Mouse (Mus musculus): ENCODE measurements around the gene Calml4.
A peak's percentile ranks its signal among the peaks of the same experiment; 100 is the strongest.
"Not testable (repeated sequence)": the region's sequence is repeated elsewhere in the genome, so short reads cannot be mapped to it uniquely, and the experiment has no call there.

The Calml4 gene

DNA sequence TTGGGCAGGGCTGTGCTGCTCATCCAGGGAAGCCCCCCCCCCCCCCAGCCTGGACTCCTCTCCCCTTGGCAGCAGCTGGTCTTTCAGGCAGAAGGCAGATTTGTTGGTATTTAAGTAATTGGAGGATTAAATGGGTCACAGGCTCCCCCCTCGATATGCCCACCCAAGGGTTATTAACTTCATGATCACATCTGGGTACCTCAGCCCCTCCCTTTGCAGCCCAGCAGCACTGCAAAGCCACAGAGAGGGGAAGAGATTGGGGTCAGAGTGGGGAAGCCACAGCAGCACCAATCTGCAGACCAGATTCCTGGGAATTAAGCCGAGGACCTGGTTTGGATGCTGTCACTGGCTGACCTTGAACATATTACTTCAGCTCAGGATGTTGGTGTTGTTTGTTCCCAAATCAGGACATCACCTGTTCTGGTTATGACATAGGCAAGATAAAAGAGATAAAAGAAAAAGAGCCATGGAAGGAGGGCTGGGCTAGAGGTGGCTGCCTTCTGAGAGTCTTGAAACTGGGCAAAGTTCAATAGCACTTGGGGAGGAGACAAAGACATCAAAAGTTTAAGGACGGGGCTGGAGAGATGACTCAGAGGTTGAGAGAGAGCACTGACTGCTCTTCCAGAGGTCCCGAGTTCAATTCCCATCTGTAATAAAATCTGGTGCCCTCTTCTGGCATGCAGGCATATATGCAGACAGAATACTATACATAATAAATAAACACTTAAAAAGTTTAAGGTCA lies 22.0 kb upstream of the Calml4 start:
- no peak for DNase-seq

DNA sequence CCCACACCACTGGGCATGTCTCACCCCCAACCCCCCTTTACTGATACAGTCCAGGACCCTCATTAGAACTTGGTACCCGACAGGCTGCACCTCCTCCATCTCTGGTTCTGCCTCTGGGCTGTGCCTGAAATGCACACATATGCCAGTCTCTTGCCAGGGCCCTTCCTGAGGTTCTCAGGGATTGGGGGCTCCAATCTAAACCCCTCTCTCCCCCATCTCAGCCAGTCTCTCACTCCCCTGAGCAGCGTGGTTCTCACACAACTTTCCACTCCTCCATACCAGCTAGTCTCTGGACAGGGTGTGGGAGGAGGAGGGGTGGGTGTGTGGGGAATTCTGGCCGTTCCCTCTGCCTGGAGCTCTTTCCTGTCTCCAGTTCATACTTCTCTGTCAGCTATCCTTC lies 20.3 kb upstream of the Calml4 start:
- DNase-seq, result peak; percentile 93

DNA sequence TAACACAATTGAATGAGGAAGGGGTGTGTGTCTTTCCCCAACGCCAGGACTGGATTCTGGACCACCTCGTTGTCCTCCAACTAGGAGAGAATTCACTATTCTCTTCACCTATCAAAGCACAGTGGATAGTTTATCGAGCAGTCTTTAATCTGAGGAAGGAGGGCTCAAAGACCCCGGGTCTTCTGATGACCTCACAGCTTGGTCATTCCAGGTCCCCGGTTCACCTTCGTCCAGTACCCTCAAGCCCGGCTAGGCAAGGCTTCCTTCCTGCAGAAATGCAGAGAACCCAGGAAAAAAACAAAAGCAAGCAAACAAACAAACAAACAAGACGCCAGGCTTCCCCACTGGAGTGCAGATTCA lies 19.8 kb upstream of the Calml4 start:
- DNase-seq, result no peak

DNA sequence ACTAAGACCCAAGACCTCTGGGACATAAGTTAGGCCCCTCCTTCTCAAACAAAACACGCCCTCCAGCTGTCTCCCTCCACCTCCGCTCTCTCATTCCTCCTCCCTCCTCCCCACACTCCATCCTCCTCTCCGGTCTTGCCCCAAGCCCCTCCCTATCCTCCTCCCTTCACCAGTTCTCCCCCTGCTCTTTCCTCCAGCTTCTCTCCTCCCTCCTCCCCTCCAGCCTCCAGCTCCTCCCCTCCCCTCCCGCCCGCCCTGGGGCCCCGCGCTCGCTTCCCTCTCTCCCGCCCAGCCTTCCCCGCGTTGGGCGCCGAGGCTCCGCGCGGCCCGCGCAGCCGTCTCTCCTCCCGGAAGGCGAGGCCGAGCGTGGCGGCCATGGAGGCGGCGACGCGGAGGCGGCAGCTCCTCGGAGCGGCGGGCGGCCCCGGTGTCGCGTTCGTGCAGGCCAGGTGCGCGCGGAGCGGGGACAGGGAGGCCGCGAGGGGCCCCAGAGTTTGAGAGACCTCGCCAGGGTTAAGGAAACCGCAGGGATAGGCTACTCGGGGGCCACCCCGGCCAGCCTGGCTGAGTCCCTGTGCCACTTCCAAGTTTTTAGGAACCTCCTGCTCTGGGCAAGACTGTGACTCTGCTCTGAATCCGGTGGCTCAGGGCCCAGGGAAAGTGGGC lies 19.2 kb upstream of the Calml4 start, which contains the start of gene Cln6:
Gene Cln6, plus strand, starts transcription at position 280 of the 666 bp plus-strand sequence.
- peak; percentile 99 for DNase-seq

DNA sequence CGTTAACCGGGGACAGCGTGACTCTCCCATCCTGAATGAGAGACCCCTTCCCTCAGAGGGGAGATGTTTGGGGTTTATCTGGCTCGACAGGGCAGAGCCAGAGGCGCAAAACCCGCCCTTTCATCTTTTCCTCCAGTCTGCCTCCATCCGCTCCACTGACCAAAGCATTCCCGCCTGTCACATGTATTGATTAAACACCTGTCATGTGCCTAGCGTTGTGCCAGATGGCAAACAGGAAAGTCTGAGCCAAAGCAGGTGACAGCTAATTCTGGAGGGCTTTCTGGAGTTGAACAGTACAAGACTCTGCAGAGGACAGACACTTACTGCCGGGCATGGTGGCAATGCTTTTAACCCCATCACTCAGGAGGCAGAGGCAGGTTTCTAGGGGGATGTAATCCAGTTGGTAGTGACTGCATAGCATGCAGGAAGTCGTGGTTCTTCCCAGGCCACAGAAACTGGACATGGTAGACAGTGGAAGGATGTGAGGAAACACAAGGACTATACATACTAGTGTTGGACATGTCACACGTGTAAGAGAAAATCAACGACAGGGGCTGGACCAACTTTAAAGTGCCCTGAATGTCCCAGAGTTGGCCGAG lies 18.6 kb upstream of the Calml4 start:
- DNase-seq, result peak; percentile 95

DNA sequence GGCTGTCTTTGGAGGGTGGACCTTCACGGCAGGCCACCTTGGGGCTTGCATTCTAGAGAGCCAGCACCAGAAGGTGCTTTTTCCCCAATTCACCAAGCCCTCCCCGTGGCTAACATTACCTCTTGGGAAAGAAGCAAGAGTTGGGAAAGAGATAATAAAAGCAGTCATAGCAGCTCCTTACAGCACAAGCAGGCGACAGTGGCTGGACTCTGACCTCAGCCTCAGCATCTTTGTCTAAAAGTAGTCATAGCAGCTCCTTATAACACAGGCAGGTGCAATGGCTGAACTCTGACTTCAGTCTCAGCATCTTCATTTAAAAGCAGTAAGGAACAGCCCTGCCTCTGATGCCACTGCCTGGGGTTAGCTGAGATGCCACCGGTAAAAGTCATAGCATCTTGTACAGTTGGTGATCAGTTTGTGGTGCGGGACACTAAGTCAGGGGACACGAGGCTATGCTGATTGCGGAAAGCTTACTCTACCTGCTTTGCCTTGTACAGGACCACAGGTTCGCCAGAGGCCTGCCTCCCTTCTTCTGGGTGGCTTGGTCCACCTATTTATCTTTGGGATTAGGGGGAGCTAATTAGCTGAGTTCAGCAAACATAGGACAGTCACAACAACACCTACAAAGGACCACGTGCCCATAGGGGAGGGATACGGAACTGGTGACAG lies 14.4 kb upstream of the Calml4 start:
- peak; percentile 82 for DNase-seq

DNA sequence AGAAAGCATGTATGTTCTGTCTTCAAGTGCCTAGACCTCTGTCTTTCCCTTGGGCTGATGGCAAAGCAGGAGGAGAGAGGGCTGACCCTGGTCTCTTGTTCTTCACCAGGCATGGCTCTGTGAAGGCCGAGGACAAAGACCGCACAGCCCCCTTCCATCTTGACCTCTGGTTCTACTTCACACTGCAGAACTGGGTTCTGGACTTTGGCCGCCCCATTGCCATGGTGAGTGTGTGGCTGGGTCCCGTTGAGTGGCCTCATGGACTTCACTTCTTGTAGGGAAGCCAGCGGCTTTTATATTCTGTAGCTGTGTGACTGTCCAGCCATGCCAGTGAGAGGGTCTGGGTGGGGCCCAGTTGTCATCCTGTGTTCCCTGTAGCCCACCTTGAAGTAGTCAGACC lies 13.4 kb upstream of the Calml4 start:
- DNase-seq, result no peak

DNA sequence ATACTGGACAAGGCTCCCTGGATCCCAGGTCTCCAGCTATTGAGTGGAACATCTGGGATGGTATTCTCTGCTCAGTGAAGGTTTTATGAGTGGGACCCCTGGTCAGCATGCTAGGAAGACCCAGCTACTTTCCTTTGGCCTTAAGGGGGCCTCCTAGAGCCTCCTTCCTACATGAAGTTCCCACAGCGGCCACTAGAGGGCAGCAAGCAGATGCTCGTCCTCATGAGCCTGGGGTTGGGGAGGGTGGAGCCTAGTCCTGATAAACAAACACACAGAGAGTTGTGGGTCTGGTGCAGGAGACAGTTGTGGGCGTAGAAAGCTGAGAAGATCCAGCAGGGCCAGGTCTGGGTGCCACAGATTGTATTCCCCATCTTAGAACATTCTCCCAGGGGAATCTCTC lies 10.2 kb upstream of the Calml4 start:
- DNase-seq, result peak; percentile 99

DNA sequence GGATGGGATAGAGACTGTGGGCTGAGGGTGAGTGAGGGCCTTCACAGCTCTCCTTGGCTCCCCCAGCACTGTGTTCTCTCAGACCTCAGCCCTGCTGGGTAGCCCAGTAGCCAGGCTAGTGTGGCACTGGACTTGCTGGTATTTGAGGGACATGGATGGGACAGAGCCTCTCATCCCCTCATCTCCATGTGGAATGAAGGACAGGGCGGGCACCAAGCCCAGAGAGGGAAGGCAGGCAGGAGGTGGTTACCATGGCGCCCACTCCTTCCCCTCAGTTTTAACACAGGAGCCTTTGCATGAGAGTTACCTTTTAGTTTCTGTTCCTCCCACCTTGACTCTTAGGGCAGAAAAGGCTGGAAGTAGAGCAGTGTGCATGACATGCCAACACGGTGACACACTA lies 9.2 kb upstream of the Calml4 start:
- peak; percentile 92 for DNase-seq

DNA sequence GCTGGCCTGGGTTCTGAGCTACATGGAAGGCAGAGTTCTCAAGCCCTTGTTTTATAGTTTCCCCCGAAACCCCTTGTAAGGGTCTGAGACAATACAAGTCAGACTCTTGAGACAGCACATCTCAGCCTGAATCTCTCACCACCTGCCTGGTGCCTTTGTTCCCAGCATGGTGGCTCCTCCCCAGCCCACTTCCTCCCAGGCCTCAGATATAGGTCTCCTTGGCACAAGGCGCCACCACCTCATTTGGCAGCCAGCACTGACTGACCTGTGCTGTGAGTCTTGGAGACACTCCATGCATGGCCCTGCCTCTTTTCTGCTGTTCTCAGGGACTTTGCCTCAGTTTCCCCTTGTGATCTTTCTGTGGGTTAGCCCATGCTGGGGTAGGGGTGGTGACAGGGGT lies 6.3 kb upstream of the Calml4 start:
- DNase-seq, result no peak

DNA sequence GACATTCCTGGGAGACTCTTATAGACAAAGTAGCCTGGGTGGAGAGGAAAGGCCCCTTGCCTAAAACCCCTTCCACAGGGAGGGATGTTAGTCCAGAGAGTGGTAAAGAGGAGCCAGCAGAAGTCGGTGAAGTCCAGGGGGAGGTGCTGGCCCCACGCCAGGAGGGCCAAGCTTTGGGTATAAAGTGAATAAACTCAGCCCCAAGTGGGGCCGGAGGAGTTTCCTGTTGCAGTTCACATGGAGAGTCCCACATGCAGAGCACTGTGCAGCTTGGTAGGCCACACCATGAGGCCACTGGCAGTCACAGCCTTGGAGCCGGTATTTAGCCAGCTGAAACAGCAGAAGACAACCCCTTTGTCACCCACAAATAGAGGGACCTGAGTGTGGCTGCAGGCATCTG lies 3.4 kb upstream of the Calml4 start:
- peak; percentile 88 for DNase-seq

DNA sequence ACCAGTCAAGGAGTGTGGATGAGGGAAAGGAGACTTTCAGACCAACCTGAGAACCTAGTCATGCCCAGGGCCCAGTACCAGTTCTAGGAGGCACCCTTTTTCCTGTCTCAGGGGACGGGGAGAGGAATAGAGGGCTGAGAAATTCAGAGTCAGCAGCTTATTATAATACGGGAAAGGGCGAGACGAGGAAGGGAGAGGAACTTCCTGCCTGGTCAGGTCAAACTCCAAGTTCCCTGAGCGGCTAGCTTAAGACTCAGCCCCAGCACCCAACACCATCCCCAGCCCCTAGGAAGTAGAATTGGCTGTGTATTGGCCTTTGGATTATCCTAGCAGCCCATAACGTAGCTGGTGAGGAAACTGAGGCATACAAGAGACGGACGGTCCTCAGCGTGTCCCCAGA lies 664 bp upstream of the Calml4 start:
- DNase-seq, result peak; percentile 96

DNA sequence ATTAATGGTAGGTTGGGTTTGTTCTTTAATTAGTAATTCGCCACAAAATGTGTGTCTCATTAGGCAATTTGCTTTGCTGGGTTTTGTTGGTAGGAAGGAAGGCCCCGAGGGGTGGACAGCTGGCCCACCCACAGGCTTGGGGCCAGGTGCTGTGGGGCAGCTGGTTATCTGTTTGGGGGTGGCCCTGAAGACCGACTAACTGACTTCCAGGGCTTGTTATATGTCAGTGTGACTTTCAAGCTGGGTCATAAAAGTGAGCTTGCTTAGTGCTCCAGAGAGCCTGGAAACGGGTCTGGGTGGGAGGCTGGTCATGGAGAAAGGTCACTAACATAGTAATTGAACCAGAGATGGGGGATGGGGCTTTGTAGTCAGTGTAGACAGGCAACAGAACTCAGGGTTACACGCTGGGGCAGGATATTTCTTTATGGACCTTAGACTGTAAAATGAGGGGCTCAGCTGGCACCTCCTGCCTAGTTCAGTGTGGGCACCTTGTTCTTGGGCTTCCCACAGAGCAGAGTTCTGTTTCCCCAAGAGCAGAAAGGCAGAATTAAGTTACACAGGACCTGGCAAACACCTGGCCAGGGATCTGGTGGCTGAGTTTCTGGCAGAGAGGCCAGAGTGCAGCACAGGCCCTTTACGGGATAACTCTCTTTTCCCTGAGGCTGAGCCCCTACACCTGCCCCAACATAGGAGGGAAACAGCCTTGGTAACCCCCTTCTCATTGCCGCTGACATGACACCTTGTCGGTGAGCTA lies 563 bp downstream of the Calml4 start:
- DNase-seq, result peak; percentile 87

DNA sequence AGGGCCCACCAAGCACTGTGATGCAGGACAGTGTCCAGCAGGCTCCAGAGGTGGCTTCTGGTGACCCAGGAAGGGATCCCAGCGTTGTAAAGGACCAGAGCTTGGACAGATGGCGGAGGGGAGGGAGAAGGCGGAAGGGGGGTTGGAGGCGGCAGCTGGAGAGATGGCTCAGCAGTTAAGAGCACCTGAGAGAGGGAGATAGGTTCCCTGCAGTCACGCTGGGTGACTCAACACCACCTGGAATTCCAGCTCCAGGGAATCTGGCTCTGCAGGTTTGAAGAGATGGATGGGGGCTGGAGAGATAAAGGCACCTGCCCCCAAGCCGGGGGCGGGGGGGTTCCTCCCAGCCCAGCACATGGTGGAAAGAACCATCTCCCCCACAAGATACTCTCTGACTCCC lies 2.2 kb downstream of the Calml4 start:
- DNase-seq, result not testable (repeated sequence)

DNA sequence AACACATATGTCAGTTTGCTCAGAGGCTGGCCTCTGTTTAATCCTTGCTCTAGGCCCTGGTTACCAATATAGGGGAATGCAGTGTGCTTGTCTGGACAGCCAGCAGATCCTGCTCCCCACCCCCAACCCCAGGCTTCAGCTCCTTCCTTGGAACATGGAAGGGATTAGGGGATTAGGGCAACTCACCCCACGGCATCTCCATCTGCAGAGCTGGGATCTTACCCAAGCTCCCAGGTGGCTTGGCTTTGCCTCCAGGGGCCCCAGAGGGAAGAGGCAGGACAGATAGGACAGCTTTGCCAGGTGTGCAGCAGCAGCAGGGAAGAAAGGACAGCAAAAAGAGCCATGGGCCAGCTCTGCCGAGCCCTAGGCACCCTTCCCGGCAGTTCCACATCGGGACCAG lies 3.0 kb downstream of the Calml4 start:
- no peak for DNase-seq

DNA sequence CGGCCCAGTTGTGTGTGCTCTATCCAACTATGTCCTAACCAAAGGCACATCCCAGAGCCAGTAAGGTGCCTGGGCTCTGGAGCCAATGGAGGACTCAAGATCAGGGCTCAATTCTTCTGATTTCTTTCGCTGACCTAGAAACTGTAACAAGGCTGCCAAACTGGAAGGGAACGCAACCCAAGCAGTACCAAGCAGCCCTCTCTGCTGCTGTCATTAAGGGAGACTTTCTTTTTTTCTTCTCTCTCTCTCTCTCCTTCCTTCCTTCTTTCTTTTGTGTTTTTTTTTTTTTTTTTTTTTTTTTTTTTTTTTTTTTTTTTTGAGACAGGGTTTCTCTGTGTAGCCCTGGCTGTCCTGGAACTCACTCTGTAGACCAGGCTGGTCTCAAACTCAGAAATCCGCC lies 11.4 kb downstream of the Calml4 start:
- DNase-seq, result peak; percentile 55

DNA sequence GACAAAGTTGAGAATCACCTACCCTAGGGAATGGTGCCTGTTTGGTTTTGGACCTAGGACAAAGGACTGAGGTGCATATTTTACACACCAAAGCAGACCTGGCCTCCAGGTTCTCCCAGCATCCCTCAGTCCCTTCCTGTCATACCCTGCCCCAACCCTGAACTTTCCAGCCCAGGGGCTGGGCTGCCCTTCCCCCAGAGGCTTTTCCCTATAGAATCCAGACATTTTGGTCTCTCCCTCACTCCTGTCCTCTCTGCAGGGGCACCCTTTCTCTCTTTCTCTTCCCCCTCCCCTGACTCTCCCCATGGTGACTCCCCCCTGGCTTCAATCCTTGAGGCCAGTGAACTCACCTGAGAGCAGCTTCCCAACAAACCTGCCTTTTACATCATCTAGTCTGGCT lies 12.8 kb downstream of the Calml4 start:
- peak; percentile 68 for DNase-seq

DNA sequence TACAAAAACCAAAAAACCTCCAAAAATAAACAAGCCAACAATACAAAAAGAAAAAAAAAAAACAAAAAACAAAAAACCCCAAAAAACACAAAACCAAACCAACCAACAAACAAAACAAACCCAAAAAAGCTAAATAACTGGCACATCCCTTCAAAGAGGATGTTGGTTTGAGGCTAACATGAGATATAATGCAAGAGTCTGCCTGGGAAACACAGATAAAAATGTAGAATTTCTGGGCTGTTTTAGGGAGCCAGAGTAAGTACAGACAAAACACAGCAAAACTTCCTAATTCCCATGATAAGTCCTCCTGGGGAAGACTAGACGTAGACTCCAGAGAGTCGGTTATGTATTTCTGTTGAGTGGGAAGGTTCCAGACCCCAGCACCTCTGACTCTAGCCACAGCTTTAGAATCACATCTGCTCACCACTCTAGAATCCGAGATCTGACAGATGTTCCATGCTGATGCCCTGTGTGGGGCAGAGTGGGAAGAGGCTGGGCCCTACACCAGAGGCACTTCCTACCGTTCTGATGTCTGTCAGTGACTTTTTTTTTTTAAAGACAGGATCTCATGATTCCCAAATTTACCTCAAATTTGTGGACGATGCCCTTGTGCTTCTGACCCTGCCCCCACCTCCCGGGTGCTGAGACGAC lies 19.2 kb downstream of the Calml4 start:
- peak; percentile 42 for DNase-seq

DNA sequence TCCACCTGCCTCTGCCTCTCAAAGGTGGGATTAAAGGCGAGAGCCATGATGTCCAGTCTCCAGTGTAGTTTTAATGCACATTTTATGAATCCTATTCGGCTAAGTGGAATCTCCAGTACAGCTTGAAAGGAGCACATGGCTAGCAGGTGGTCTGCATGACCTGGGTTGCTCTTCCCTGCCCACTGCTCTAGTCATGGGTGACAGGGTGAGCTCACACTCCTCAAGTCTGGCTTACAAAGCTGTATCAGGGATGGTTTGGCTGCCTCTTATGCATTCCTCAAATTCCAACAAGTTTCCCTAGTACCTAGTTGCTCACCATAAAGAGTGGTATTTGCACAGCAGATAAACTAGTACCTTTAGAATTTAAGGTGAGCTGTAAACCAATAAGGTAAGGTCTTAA lies 19.9 kb downstream of the Calml4 start:
- peak; percentile 74 for DNase-seq

DNA sequence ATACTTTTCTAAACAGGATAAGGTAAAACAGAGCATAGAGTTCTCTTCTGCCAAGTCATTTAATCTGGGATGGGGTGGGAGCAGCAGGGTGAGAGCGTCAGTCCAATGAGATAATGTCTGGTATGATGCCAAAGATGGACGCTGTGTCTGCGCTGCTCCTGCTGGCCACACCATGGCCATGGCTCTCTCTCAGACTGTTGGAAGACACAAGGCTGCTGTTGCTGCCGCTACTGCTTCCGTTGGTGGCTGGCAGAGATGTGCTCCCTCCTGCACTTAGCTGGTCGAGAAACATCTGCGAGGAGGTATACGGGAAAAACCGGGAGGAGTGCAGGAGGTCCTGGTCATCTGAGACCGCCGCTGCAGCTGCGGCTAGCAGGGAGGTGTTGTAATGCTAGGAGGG lies 24.0 kb downstream of the Calml4 start:
- DNase-seq, result peak; percentile 98

DNA sequence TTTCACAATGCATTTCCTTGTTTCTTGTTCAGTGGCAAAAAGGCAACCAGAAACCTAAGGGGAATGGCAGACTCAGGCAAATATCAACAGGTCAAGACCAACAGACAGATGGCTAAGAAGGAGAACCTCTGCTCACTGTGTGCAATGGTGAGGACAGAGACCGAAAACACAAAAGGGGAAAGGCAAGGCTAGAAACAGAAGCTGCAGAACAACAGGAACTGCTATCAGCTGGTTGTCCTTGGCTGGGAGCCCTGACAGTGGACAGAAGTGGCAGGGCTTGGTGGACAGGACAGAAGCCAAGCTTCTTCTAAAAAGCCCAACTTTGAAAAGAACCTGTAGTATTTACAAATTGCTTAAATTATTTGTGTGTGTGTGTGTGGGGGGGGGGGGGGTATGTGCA lies 36.6 kb downstream of the Calml4 start:
- peak; percentile 97 for DNase-seq

DNA sequence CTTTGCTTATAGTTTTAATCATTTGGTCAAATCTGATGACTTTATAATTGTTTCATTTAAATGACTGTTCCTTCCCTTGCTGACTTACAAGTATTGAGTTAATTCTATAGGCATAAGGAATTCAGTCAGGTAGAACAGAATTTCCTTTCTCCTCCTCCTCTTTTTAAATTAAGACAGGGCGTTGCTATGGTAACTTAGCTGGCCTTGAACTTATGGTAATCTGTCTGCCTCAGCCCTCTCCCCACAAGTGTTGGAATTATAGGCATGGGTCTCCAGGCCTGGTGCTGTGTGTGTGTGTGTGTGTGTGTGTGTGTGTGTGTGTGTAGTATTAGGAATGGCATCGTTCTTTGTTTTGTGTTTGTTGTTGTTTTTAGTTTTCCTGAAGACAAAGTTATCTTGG lies 43.9 kb downstream of the Calml4 start:
- peak; percentile 19 for DNase-seq

Measured in heart, adult 11 months (tissue).